Mouse (Mus musculus): ENCODE results near the gene Nrn1l.

Gene Nrn1l

GRCm38 (mm10) chr8:105892432-105892831 is 935 bp upstream of the Nrn1l start:
- peak; percentile 70 for DNase-seq

GRCm38 (mm10) chr8:105897801-105898480 is 4.6 kb downstream of the Nrn1l start:
- DNase-seq = no peak

GRCm38 (mm10) chr8:105900180-105900940 is 7.0 kb downstream of the Nrn1l start, which contains the start of gene Pskh1:
Gene Pskh1 (plus strand): TSS chr8:105900441.
- peak; percentile 95 for DNase-seq

- DNase-seq = no peak
Observed at GRCm38 (mm10) chr8:105900941-105901616, 7.7 kb downstream of the Nrn1l start.

GRCm38 (mm10) chr8:105919390-105919789 is 26.0 kb downstream of the Nrn1l start:
- DNase-seq = no peak

GRCm38 (mm10) chr8:105925123-105925522 is 31.8 kb downstream of the Nrn1l start:
- no peak for DNase-seq

- DNase-seq = peak; percentile 97
Observed at GRCm38 (mm10) chr8:105930602-105931001, 37.2 kb downstream of the Nrn1l start.

GRCm38 (mm10) chr8:105931271-105931670 is 37.9 kb downstream of the Nrn1l start:
- DNase-seq = no peak

- DNase-seq = no peak
Observed at GRCm38 (mm10) chr8:105932525-105932924, 39.2 kb downstream of the Nrn1l start.

GRCm38 (mm10) chr8:105933762-105934161 is 40.4 kb downstream of the Nrn1l start, which contains the start of gene Ctrl:
Gene Ctrl (minus strand): TSS chr8:105933862.
- no peak for DNase-seq

- no peak for DNase-seq
Observed at GRCm38 (mm10) chr8:105935105-105935504, 41.7 kb downstream of the Nrn1l start.

GRCm38 (mm10) chr8:105935863-105936603 is 42.7 kb downstream of the Nrn1l start:
- DNase-seq = no peak

- peak; percentile 76 for DNase-seq
Observed at GRCm38 (mm10) chr8:105936866-105937475, 43.6 kb downstream of the Nrn1l start.

- DNase-seq = peak; percentile 57
Observed at GRCm38 (mm10) chr8:105937496-105938305, 44.3 kb downstream of the Nrn1l start.

- peak; percentile 56 for DNase-seq
Observed at GRCm38 (mm10) chr8:105938306-105938669, 44.9 kb downstream of the Nrn1l start, which contains the start of gene Psmb10. Gene Psmb10 (minus strand): TSS chr8:105938444.

- DNase-seq = no peak
Observed at GRCm38 (mm10) chr8:105942026-105942425, 48.7 kb downstream of the Nrn1l start.

- DNase-seq = no peak
Observed at GRCm38 (mm10) chr8:105942542-105942941, 49.2 kb downstream of the Nrn1l start.

GRCm38 (mm10) chr8:105943321-105943739 is 50.0 kb downstream of the Nrn1l start, which contains the start of gene Lcat:
Gene Lcat (minus strand): TSS chr8:105943382.
- DNase-seq = no peak
